Mouse (Mus musculus) kidney, embryonic 15.5 days (tissue): ENCODE measurements around the gene Myo1c. TPM values are rescaled to one million over a fixed set of nuclear protein-coding genes. Genes with fewer than 3 reads are reported as not detected.
"Not testable (repeated sequence)": the region's sequence is repeated elsewhere in the genome, so short reads cannot be mapped to it uniquely, and the experiment has no call there.

Experiments
- ATAC-seq: fragments of 200-750 bp; cut with Nextera tagmentation; replicated peaks from 2 replicates; pipeline ENCODE4 v1.8.0; 2017; ENCODE audit warnings: moderate TSS enrichment; ENCODE audit not compliant: low FRiP score
- H3K27ac ChIP-seq: fragments of 300-500 bp; sonication (generic); 2 replicates; pipeline ENCODE4 v1.5.1; 2015; ENCODE audit warnings: mild to moderate bottlenecking, inconsistent platforms
- H3K27me3 ChIP-seq: fragments of 300-500 bp; sonication (generic); 2 replicates; pipeline ENCODE4 v1.6.1; 2015; ENCODE audit warnings: inconsistent platforms
- H3K36me3 ChIP-seq: fragments of 300-500 bp; sonication (generic); 2 replicates; pipeline ENCODE4 v1.6.1; 2015; ENCODE audit warnings: inconsistent platforms
- H3K4me1 ChIP-seq: fragments of 300-500 bp; sonication (generic); 2 replicates; pipeline ENCODE4 v1.6.1; 2015; ENCODE audit warnings: inconsistent platforms
- H3K4me2 ChIP-seq: fragments of 300-500 bp; sonication (generic); 2 replicates; pipeline ENCODE4 v1.6.1; 2015; ENCODE audit warnings: moderate library complexity, mild to moderate bottlenecking, inconsistent platforms
- H3K4me3 ChIP-seq: fragments of 300-500 bp; sonication (generic); replicated peaks from 2 replicates; pipeline ENCODE4 v1.5.1; 2015; ENCODE audit warnings: mild to moderate bottlenecking, inconsistent platforms
- H3K9ac ChIP-seq: fragments of 300-500 bp; sonication (generic); 2 replicates; pipeline ENCODE4 v1.6.1; 2015; ENCODE audit warnings: mild to moderate bottlenecking, inconsistent platforms
- H3K9me3 ChIP-seq: fragments of 300-500 bp; sonication (generic); replicated peaks from 2 replicates; pipeline ENCODE4 v1.6.1; 2016; ENCODE audit warnings: inconsistent platforms
- WGBS: fragments of 180-500 bp; shearing (Covaris S2); methylation state at CpG from one replicate; pipeline ENCODE4 v1.1.7; 2015; ENCODE audit warnings: mixed read lengths; 5-methylcytosine and 5-hydroxymethylcytosine counted together
- polyA plus RNA-seq: library from polyadenylated mRNA; unstranded; fragments of >200 nt; fragmentation: Nextera tagmentation; extraction: Ambion mirVana; gene quantifications from 2 replicates; pipeline ENCODE4 v1.2.1, GENCODE M21; 2015

Gene Myo1c
- polyA plus RNA-seq, 1 experiment from 2014 or later = 67.6 TPM

- no peaks in the 10 kb centered on the region for H3K27me3 ChIP-seq
- peak overlapping the region; percentile 97 for H3K9ac ChIP-seq
- H3K4me3 ChIP-seq = peak overlapping the region; percentile 98
- H3K9me3 ChIP-seq = no peaks in the 10 kb centered on the region
- H3K36me3 ChIP-seq = peaks cover 15% of the 10 kb centered on the region
- H3K27ac ChIP-seq = peak overlapping the region; percentile 77; the same call in 1 of the 2 replicates
- ATAC-seq = no peak; the same call in 1 of the 2 replicates
- H3K4me2 ChIP-seq = peak overlapping the region; percentile 69
- peaks cover 21% of the 10 kb centered on the region for H3K4me1 ChIP-seq
- 87% methylated on average over 3 of the region's 3 CpGs for WGBS
These were observed 27.8 kb downstream of the Myo1c start for GRCm38 (mm10) chr11:75677881-75678746.

- WGBS = under 1% methylated on average over 55 of the region's 55 CpGs
- Histone ChIP-seq H3K27ac (peak within 1 kb of the TSS; percentile 98), H3K9me3 (no peaks in the 10 kb centered on the region), H3K4me1 (peaks cover 21% of the 10 kb centered on the region), H3K9ac (peak within 1 kb of the TSS; percentile 97), H3K27me3 (no peaks in the 10 kb centered on the region), H3K4me3 (peak within 1 kb of the TSS; percentile 98), H3K4me2 (peak within 1 kb of the TSS; percentile 69), H3K36me3 (peaks cover 16% of the 10 kb centered on the region)
- peak; percentile 98 for ATAC-seq
These were observed 28.6 kb downstream of the Myo1c start, which contains the start of gene Crk for GRCm38 (mm10) chr11:75678747-75679438. Gene Crk, plus strand, starts transcription at chr11:75679259.

GRCm38 (mm10) chr11:75679439-75680171, 29.3 kb downstream of the Myo1c start:
- peaks cover 21% of the 10 kb centered on the region for H3K4me1 ChIP-seq
- peak overlapping the region; percentile 97 for H3K9ac ChIP-seq
- H3K9me3 ChIP-seq = no peaks in the 10 kb centered on the region
- under 1% methylated on average over 43 of the region's 43 CpGs for WGBS
- H3K27me3 ChIP-seq = no peaks in the 10 kb centered on the region
- H3K27ac ChIP-seq = peak overlapping the region; percentile 98
- peak overlapping the region; percentile 69 for H3K4me2 ChIP-seq
- ATAC-seq = peak; percentile 84
- peak overlapping the region; percentile 98 for H3K4me3 ChIP-seq
- H3K36me3 ChIP-seq = peaks cover 23% of the 10 kb centered on the region

- no peak overlapping the region for H3K9ac ChIP-seq
- peaks cover 25% of the 10 kb centered on the region for H3K4me1 ChIP-seq
- no peak overlapping the region for H3K4me2 ChIP-seq
- ATAC-seq = no peak
- 92% methylated on average over 5 of the region's 5 CpGs for WGBS
- no peaks in the 10 kb centered on the region for H3K9me3 ChIP-seq
- H3K27me3 ChIP-seq = no peaks in the 10 kb centered on the region
- peaks cover 40% of the 10 kb centered on the region for H3K36me3 ChIP-seq
- H3K4me3 ChIP-seq = no peak overlapping the region
- no peak overlapping the region for H3K27ac ChIP-seq
These were observed 34.2 kb downstream of the Myo1c start for GRCm38 (mm10) chr11:75684462-75684861.

GRCm38 (mm10) chr11:75684956-75685355, 34.7 kb downstream of the Myo1c start:
- no peak overlapping the region for H3K4me2 ChIP-seq
- H3K4me3 ChIP-seq = no peak overlapping the region
- H3K27me3 ChIP-seq = no peaks in the 10 kb centered on the region
- no peak overlapping the region for H3K9ac ChIP-seq
- ATAC-seq = no peak
- WGBS = 72% methylated on average over 2 of the region's 2 CpGs
- H3K27ac ChIP-seq = no peak overlapping the region
- peaks cover 43% of the 10 kb centered on the region for H3K36me3 ChIP-seq
- H3K9me3 ChIP-seq = no peaks in the 10 kb centered on the region
- peaks cover 25% of the 10 kb centered on the region for H3K4me1 ChIP-seq

- Histone ChIP-seq H3K36me3 (peaks cover 61% of the 10 kb centered on the region), H3K9ac (no peak overlapping the region), H3K4me1 (peaks cover 8% of the 10 kb centered on the region), H3K27me3 (no peaks in the 10 kb centered on the region), H3K4me2 (no peak overlapping the region), H3K4me3 (no peak overlapping the region), H3K27ac (peak overlapping the region; percentile 61), H3K9me3 (no peaks in the 10 kb centered on the region)
- WGBS = 53% methylated on average over 2 of the region's 2 CpGs
- no peak for ATAC-seq
These were observed 37.2 kb downstream of the Myo1c start for GRCm38 (mm10) chr11:75687343-75687993.

GRCm38 (mm10) chr11:75688132-75688531, 37.8 kb downstream of the Myo1c start:
- H3K4me2 ChIP-seq = no peak overlapping the region
- ATAC-seq = no peak
- 71% methylated on average over 2 of the region's 2 CpGs for WGBS
- no peaks in the 10 kb centered on the region for H3K9me3 ChIP-seq
- H3K4me1 ChIP-seq = peaks cover 8% of the 10 kb centered on the region
- H3K9ac ChIP-seq = no peak overlapping the region
- H3K4me3 ChIP-seq = no peak overlapping the region
- H3K27ac ChIP-seq = peak overlapping the region; percentile 61
- no peaks in the 10 kb centered on the region for H3K27me3 ChIP-seq
- peaks cover 62% of the 10 kb centered on the region for H3K36me3 ChIP-seq

- 79% methylated on average over 1 of the region's 1 CpGs for WGBS
- H3K27ac ChIP-seq = no peak overlapping the region
- H3K4me3 ChIP-seq = no peak overlapping the region
- H3K4me2 ChIP-seq = no peak overlapping the region
- no peak for ATAC-seq
- peaks cover 8% of the 10 kb centered on the region for H3K4me1 ChIP-seq
- no peaks in the 10 kb centered on the region for H3K9me3 ChIP-seq
- H3K27me3 ChIP-seq = no peaks in the 10 kb centered on the region
- H3K36me3 ChIP-seq = peaks cover 64% of the 10 kb centered on the region
- no peak overlapping the region for H3K9ac ChIP-seq
These were observed 39.7 kb downstream of the Myo1c start for GRCm38 (mm10) chr11:75689977-75690376.

- H3K4me3 ChIP-seq = no peak overlapping the region
- H3K4me1 ChIP-seq = peaks cover 8% of the 10 kb centered on the region
- no peak for ATAC-seq
- no peaks in the 10 kb centered on the region for H3K27me3 ChIP-seq
- H3K9me3 ChIP-seq = no peaks in the 10 kb centered on the region
- no peak overlapping the region for H3K27ac ChIP-seq
- no peak overlapping the region for H3K9ac ChIP-seq
- peaks cover 62% of the 10 kb centered on the region for H3K36me3 ChIP-seq
- no peak overlapping the region for H3K4me2 ChIP-seq
These were observed 40.7 kb downstream of the Myo1c start for GRCm38 (mm10) chr11:75691047-75691446.

- WGBS = 89% methylated on average over 5 of the region's 5 CpGs
- Histone ChIP-seq H3K36me3 (peaks cover 85% of the 10 kb centered on the region), H3K4me3 (no peak overlapping the region), H3K9ac (no peak overlapping the region), H3K9me3 (no peaks in the 10 kb centered on the region), H3K27me3 (no peaks in the 10 kb centered on the region), H3K27ac (no peak overlapping the region), H3K4me2 (no peak overlapping the region), H3K4me1 (no peaks in the 10 kb centered on the region)
- ATAC-seq = no peak
These were observed 43.3 kb downstream of the Myo1c start for GRCm38 (mm10) chr11:75693570-75693969.

GRCm38 (mm10) chr11:75697464-75697863, 47.2 kb downstream of the Myo1c start:
- not testable (repeated sequence) for H3K9ac ChIP-seq, H3K27ac ChIP-seq, H3K9me3 ChIP-seq, H3K4me3 ChIP-seq, H3K4me1 ChIP-seq, H3K4me2 ChIP-seq, H3K27me3 ChIP-seq, ATAC-seq
- peaks cover 89% of the 10 kb centered on the region for H3K36me3 ChIP-seq
- 86% methylated on average over 3 of the region's 3 CpGs for WGBS
